Mouse (Mus musculus): ENCODE results near the gene Mafg.
A peak's percentile ranks its signal among the peaks of the same experiment; 100 is the strongest.
"Not testable (repeated sequence)": the region's sequence is repeated elsewhere in the genome, so short reads cannot be mapped to it uniquely, and the experiment has no call there.

The Mafg gene

GRCm38 (mm10) chr11:120633520-120634343, at the start of gene Mafg:
Mafg (minus strand) TSS chr11:120633600.
- peak; percentile 98 for DNase-seq

- no peak for DNase-seq
Observed at GRCm38 (mm10) chr11:120682683-120683082, 49.3 kb upstream of the Mafg start.

GRCm38 (mm10) chr11:120679909-120680308, 46.5 kb upstream of the Mafg start:
- peak; percentile 32 for DNase-seq

GRCm38 (mm10) chr11:120676951-120677350, 43.6 kb upstream of the Mafg start:
- DNase-seq, result no peak

GRCm38 (mm10) chr11:120675875-120676274, 42.5 kb upstream of the Mafg start:
- not testable (repeated sequence) for DNase-seq

- no peak for DNase-seq
Observed at GRCm38 (mm10) chr11:120673594-120674122, 40.3 kb upstream of the Mafg start.

- DNase-seq, result peak; percentile 96
Observed at GRCm38 (mm10) chr11:120672687-120673593, 39.5 kb upstream of the Mafg start, which contains the start of gene Aspscr1. Aspscr1 (plus strand) TSS chr11:120672973.

GRCm38 (mm10) chr11:120666617-120667016, 33.2 kb upstream of the Mafg start:
- DNase-seq, result peak; percentile 33

GRCm38 (mm10) chr11:120665406-120665805, 32.0 kb upstream of the Mafg start:
- peak; percentile 74 for DNase-seq

- DNase-seq, result no peak
Observed at GRCm38 (mm10) chr11:120663714-120664113, 30.3 kb upstream of the Mafg start.

- DNase-seq, result no peak
Observed at GRCm38 (mm10) chr11:120662759-120663158, 29.4 kb upstream of the Mafg start.

GRCm38 (mm10) chr11:120661076-120661460, 27.7 kb upstream of the Mafg start, which contains the start of gene Notum:
Notum (minus strand) TSS chr11:120661175.
- no peak for DNase-seq

- DNase-seq, result peak; percentile 76
Observed at GRCm38 (mm10) chr11:120660301-120661075, 27.1 kb upstream of the Mafg start.

GRCm38 (mm10) chr11:120659509-120660300, 26.3 kb upstream of the Mafg start:
- DNase-seq, result peak; percentile 21

- peak; percentile 86 for DNase-seq
Observed at GRCm38 (mm10) chr11:120658876-120659410, 25.5 kb upstream of the Mafg start.

- no peak for DNase-seq
Observed at GRCm38 (mm10) chr11:120657301-120657700, 23.9 kb upstream of the Mafg start.

GRCm38 (mm10) chr11:120654741-120655140, 21.3 kb upstream of the Mafg start:
- no peak for DNase-seq

- DNase-seq, result no peak
Observed at GRCm38 (mm10) chr11:120651872-120652271, 18.5 kb upstream of the Mafg start.

GRCm38 (mm10) chr11:120648001-120648476, 14.6 kb upstream of the Mafg start, which contains the start of gene Myadml2:
Myadml2 (minus strand) TSS chr11:120648158.
- DNase-seq, result peak; percentile 67

- no peak for DNase-seq
Observed at GRCm38 (mm10) chr11:120647047-120647830, 13.8 kb upstream of the Mafg start.

Measured in retina, postnatal 1 day (tissue).